Mouse (Mus musculus) left cerebral cortex, adult 18-20 months (tissue): ENCODE measurements around the gene Pip5k1a. TPM values are rescaled to one million over a fixed set of nuclear protein-coding genes. Genes with fewer than 3 reads are reported as not detected.

Experiments
- microRNA-seq, 2 experiments: library from miRNA; unstranded; fragments of <30 nt; microRNA quantifications; one replicate each; pipeline ENCODE4 v1.2.0; 2021
- total RNA-seq, 2 experiments: library from RNA; stranded (reverse); gene quantifications; 2 replicates each; pipeline ENCODE4 v1.2.3; 2021

Gene Pip5k1a
- total RNA-seq, 2 experiments from 2014 or later = 53.1 to 61.1 TPM

Small RNAs within 50 kb of the gene (microRNA-seq; reads per million reads assigned to microRNA genes)
- 0 reads per million in 2 experiments for gene Mir8099-1

Other genes with a start within 250 kb of the Pip5k1a start
- gene Psmb4, start 220.0 kb downstream of the Pip5k1a start, total RNA-seq = 100 to 1,000 TPM; 281 to 296 TPM
- gene Selenbp1, start 173.9 kb downstream of the Pip5k1a start, total RNA-seq = 10 to 100 TPM in 1 of 2 experiments, 1 to 10 TPM in 1; 9.9 to 10.5 TPM
- gene Rfx5, start 152.9 kb downstream of the Pip5k1a start, total RNA-seq = 10 to 100 TPM; 23.1 to 24.5 TPM
- 10 to 100 TPM; 60.9 to 62.2 TPM for gene Pi4kb, start 132.2 kb downstream of the Pip5k1a start, total RNA-seq
- 10 to 100 TPM; 23.1 to 24.6 TPM for gene Zfp687, start 91.5 kb downstream of the Pip5k1a start, total RNA-seq
- gene Psmd4, start 64.3 kb downstream of the Pip5k1a start, total RNA-seq = 100 to 1,000 TPM; 165 to 171 TPM
- 10 to 100 TPM; 41.7 to 44.4 TPM for gene Vps72, start 4.1 kb upstream of the Pip5k1a start, total RNA-seq
- under 1 TPM in 1 of 2 experiments, not detected in 1; 0.73 TPM for gene Tmod4, start 17.5 kb upstream of the Pip5k1a start, total RNA-seq
- gene Scnm1, start 27.1 kb upstream of the Pip5k1a start, total RNA-seq = 10 to 100 TPM; 45.3 to 47.6 TPM
- gene Lysmd1, start 27.2 kb upstream of the Pip5k1a start, total RNA-seq = 10 to 100 TPM; 15.8 to 17.1 TPM
- gene Tnfaip8l2, start 35.4 kb upstream of the Pip5k1a start, total RNA-seq = 1 to 10 TPM; 1.5 to 1.6 TPM
- 10 to 100 TPM; 24.4 to 27.0 TPM for gene Sema6c, start 53.5 kb upstream of the Pip5k1a start, total RNA-seq
- gene Gabpb2, start 111.0 kb upstream of the Pip5k1a start, total RNA-seq = 10 to 100 TPM in 1 of 2 experiments, 1 to 10 TPM in 1; 9.6 to 10.4 TPM
- gene Cdc42se1, start 121.8 kb upstream of the Pip5k1a start, total RNA-seq = 10 to 100 TPM; 57.0 to 60.1 TPM
- 100 to 1,000 TPM; 265 to 266 TPM for gene Mllt11, start 125.2 kb upstream of the Pip5k1a start, total RNA-seq
- gene Gm128, start 134.7 kb upstream of the Pip5k1a start, total RNA-seq = under 1 TPM in 1 of 2 experiments, not detected in 1; 0.37 TPM
- under 1 TPM in 1 of 2 experiments, not detected in 1; 0.63 TPM for gene Bnipl, start 144.3 kb upstream of the Pip5k1a start, total RNA-seq
- gene Mindy1, start 174.4 kb upstream of the Pip5k1a start, total RNA-seq = 10 to 100 TPM; 17.0 to 19.7 TPM
- 10 to 100 TPM; 24.3 to 24.4 TPM for gene Prune1, start 175.1 kb upstream of the Pip5k1a start, total RNA-seq
- under 1 TPM; 0.59 to 0.91 TPM for gene Anxa9, start 200.2 kb upstream of the Pip5k1a start, total RNA-seq
- gene Cers2, start 207.9 kb upstream of the Pip5k1a start, total RNA-seq = 10 to 100 TPM; 42.0 to 43.5 TPM